Mouse (Mus musculus) E14TG2a.4 (cell line): ENCODE measurements around the gene Gm49384.

Source experiments
- CTCF ChIP-seq: conservative IDR thresholded peaks from 2 replicates; pipeline ENCODE4 v1.5.1; 2014; ENCODE audit warnings: low read length
- POU5F1 ChIP-seq: IDR thresholded peaks from 2 replicates; pipeline ENCODE4 v1.6.1; 2014; ENCODE audit warnings: low read length, borderline replicate concordance

DNA sequence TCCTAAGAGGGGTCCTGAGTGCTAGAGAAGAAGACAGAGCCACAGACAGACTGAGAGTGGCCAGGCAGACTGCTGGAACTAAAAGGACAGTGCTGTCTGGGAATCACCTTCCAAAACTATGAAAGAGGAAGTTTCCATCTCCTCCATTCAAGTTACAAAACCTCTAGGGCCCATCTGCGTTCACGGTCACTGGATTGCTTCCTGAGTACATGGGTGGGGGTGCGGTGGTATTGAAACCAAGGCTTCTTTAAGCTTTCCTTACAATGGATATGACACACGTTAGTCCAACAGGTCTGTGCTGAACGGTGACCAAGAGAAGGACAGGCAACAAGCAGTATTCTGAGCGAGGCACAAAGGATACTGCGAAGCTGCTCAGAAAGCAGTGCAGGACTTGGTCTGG is 10.3 kb upstream of the Gm49384 start:
- no peak for TF ChIP-seq CTCF
- no peak for TF ChIP-seq POU5F1
